Comparison of ENCODE assay signal across 13 mouse cellular contexts in genomic region chr14:61743855-61744408, GRCm38 (mm10).
A peak's percentile ranks its signal among the peaks of the same experiment; 100 is the strongest.
DNase-seq lines count a peak whose midpoint lies in the region; ATAC-seq and TF ChIP-seq lines count a peak whose summit lies in the region.
"Had no signal": no experiment of that assay in that cellular context is flagged by ENCODE, and none has a peak within 500 bp of the region (broad histone marks: within the 10 kb centered on the region; RNA-seq: fewer than 3 reads in every experiment).

No protein-coding gene starts in this region.

- TF ChIP-seq CTCF in heart, postnatal 0 days (IDR thresholded peaks at IDR 0.05; ENCODE audit: low read depth), result no peak

- H3K27me3 ChIP-seq in heart, postnatal 0 days (ENCODE audit: control insufficient read depth, insufficient read depth, low read length), result no peaks in the 10 kb centered on the region
- H3K27me3 ChIP-seq: embryonic facial prominence, embryonic 15.5 days; hindbrain, embryonic 15.5 days had no signal

- no peak overlapping the region for H3K27ac ChIP-seq in heart, postnatal 0 days (ENCODE audit: low read depth)
- H3K27ac ChIP-seq: embryonic facial prominence, embryonic 15.5 days; hindbrain, embryonic 15.5 days had no signal

- H3K4me2 ChIP-seq in heart, postnatal 0 days (ENCODE audit: low read depth, low read length), result peak overlapping the region; percentile 31; the same call in 1 of the 2 replicates
- H3K4me2 ChIP-seq: embryonic facial prominence, embryonic 15.5 days; hindbrain, embryonic 15.5 days had no signal

- WGBS in heart, postnatal 0 days, result 11% methylated on average over 4 of the region's 4 CpGs

- H3K36me3 ChIP-seq in heart, postnatal 0 days (replicated peaks; ENCODE audit: control insufficient read depth, insufficient read depth, low read length), result no peaks in the 10 kb centered on the region
- H3K36me3 ChIP-seq: embryonic facial prominence, embryonic 15.5 days; hindbrain, embryonic 15.5 days had no signal

- no peak overlapping the region for H3K9ac ChIP-seq in heart, postnatal 0 days (replicated peaks; ENCODE audit: low read depth, low read length)
- H3K9ac ChIP-seq: embryonic facial prominence, embryonic 15.5 days; hindbrain, embryonic 15.5 days had no signal

- no peak overlapping the region for H3K4me3 ChIP-seq in heart, postnatal 0 days (ENCODE audit: low read depth, low read length)
- H3K4me3 ChIP-seq: embryonic facial prominence, embryonic 15.5 days; hindbrain, embryonic 15.5 days had no signal

- H3K9me3 ChIP-seq in heart, postnatal 0 days (replicated peaks; ENCODE audit: control insufficient read depth, low read length), result 0 out of 2 replicates have a peak, but pooled peaks cover 2% of the 10 kb centered on the region
- H3K9me3 ChIP-seq: embryonic facial prominence, embryonic 15.5 days; hindbrain, embryonic 15.5 days had no signal

- H3K4me1 ChIP-seq in heart, postnatal 0 days (ENCODE audit: control insufficient read depth, insufficient read depth), result peaks cover 5% of the 10 kb centered on the region; the same call in 1 of the 2 replicates
- H3K4me1 ChIP-seq: embryonic facial prominence, embryonic 15.5 days; hindbrain, embryonic 15.5 days had no signal

- peak; percentile 75 for ATAC-seq in heart, postnatal 0 days (ENCODE audit: insufficient read depth, low read depth)

- peak; percentile 92 for DNase-seq in heart, adult 11 months
- no peak for DNase-seq in heart, adult 8-10 months (ENCODE audit: low spot score)
- peak; percentile 70 for DNase-seq in 416B (ENCODE audit: low read depth)
- peak; percentile 33 for DNase-seq in R1 (ENCODE audit: low read depth, low spot score)
- peak; percentile 28 for DNase-seq in heart, postnatal 0 days (ENCODE audit: low spot score)
- no peak for DNase-seq in right cerebral cortex, postnatal 14 days
- no peak for DNase-seq in cerebellum, postnatal 10 days
- no peak for DNase-seq in layer of hippocampus, postnatal 10 days (ENCODE audit: low spot score in 2 of 2)
- DNase-seq: cerebellum, adult 18-20 months; kidney, postnatal 14 days; right cerebral cortex, adult 18-20 months had no signal

- TF ChIP-seq EP300 in heart, postnatal 0 days (IDR thresholded peaks at IDR 0.05; ENCODE audit: low read depth), result no peak

Comparison
In these comparisons a context has a peak if more than half of its experiments do, and no peak if none do; other contexts are left out.
1. DNase-seq: peak in heart, adult 11 months (single experiment), 416B (single experiment), R1 (single experiment) and heart, postnatal 0 days (single experiment); none in heart, adult 8-10 months (single experiment), right cerebral cortex, postnatal 14 days (single experiment), cerebellum, postnatal 10 days (0 of 2) and layer of hippocampus, postnatal 10 days (0 of 2).